Mouse (Mus musculus) layer of hippocampus, adult 8-10 months (tissue): Measurements from ENCODE around the gene Tmem202. TPM values are rescaled to one million over a fixed set of nuclear protein-coding genes. Genes with fewer than 3 reads are reported as not detected.

Experiments used
- DNase-seq, 2 experiments: peaks; one replicate each; pipeline ENCODE4 v3.0.0; 2022; ENCODE audit warnings: low spot score in 2 of 2
- total RNA-seq, 4 experiments: library from RNA; stranded (reverse); gene quantifications; 2 replicates each; pipeline ENCODE4 v1.2.4; 2022

The Tmem202 gene
- total RNA-seq, result 1 to 10 TPM; 1.8 to 3.3 (median 2.9) TPM

- peak; percentile 72 to 77 for DNase-seq
Observed at GRCm38 (mm10) chr9:59539441-59540137, at the start of gene Tmem202, which contains the start of gene Hexa. Gene Tmem202, minus strand, starts transcription at chr9:59539847. Gene Hexa, plus strand, starts transcription at chr9:59539540.

- DNase-seq, result peak; percentile 79 to 89
Observed at GRCm38 (mm10) chr9:59588710-59589671, 49.3 kb upstream of the Tmem202 start.

GRCm38 (mm10) chr9:59588252-59588651 lies 48.6 kb upstream of the Tmem202 start:
- peak; percentile 45 to 48 for DNase-seq

- DNase-seq, result peak; percentile 73 to 80
Observed at GRCm38 (mm10) chr9:59584871-59585308, 45.2 kb upstream of the Tmem202 start.

GRCm38 (mm10) chr9:59578505-59578867 lies 38.8 kb upstream of the Tmem202 start:
- DNase-seq, result no peak

- DNase-seq, result peak; percentile 91 to 93
Observed at GRCm38 (mm10) chr9:59577844-59578504, 38.3 kb upstream of the Tmem202 start, which contains the start of gene Celf6. Gene Celf6, plus strand, starts transcription at chr9:59577917.

- no peak for DNase-seq
Observed at GRCm38 (mm10) chr9:59577401-59577800, 37.8 kb upstream of the Tmem202 start.

GRCm38 (mm10) chr9:59571852-59572251 lies 32.2 kb upstream of the Tmem202 start:
- no peak for DNase-seq

- DNase-seq, result peak in 1 of 2 experiments; percentile 55
Observed at GRCm38 (mm10) chr9:59567111-59567510, 27.5 kb upstream of the Tmem202 start.

- DNase-seq, result peak; percentile 38 to 64
Observed at GRCm38 (mm10) chr9:59565600-59565999, 26.0 kb upstream of the Tmem202 start.

GRCm38 (mm10) chr9:59553719-59554118 lies 14.1 kb upstream of the Tmem202 start:
- no peak for DNase-seq

- DNase-seq, result no peak
Observed at GRCm38 (mm10) chr9:59552610-59553009, 13.0 kb upstream of the Tmem202 start.

- peak; percentile 38 to 50 for DNase-seq
Observed at GRCm38 (mm10) chr9:59551620-59552031, 12.0 kb upstream of the Tmem202 start.

- no peak for DNase-seq
Observed at GRCm38 (mm10) chr9:59551017-59551416, 11.4 kb upstream of the Tmem202 start.

GRCm38 (mm10) chr9:59550077-59550476 lies 10.4 kb upstream of the Tmem202 start:
- DNase-seq, result no peak

GRCm38 (mm10) chr9:59548961-59549487 lies 9.4 kb upstream of the Tmem202 start:
- no peak for DNase-seq

- DNase-seq, result no peak
Observed at GRCm38 (mm10) chr9:59547869-59548268, 8.2 kb upstream of the Tmem202 start.

- DNase-seq, result no peak
Observed at GRCm38 (mm10) chr9:59544739-59545138, 5.1 kb upstream of the Tmem202 start.

- no peak for DNase-seq
Observed at GRCm38 (mm10) chr9:59542766-59543324, 3.2 kb upstream of the Tmem202 start.

- no peak for DNase-seq
Observed at GRCm38 (mm10) chr9:59541617-59542016, 2.0 kb upstream of the Tmem202 start.

- no peak for DNase-seq
Observed at GRCm38 (mm10) chr9:59537651-59538050, 2.0 kb downstream of the Tmem202 start.
